Mouse (Mus musculus): ENCODE measurements around the gene Cox7a2.

Gene Cox7a2

GRCm38 (mm10) chr9:79735608-79736007, 24.1 kb downstream of the Cox7a2 start:
- no peak for DNase-seq (ENCODE audit: low read depth, low spot score)

GRCm38 (mm10) chr9:79730301-79730700, 29.4 kb downstream of the Cox7a2 start:
- DNase-seq (ENCODE audit: low read depth, low spot score): no peak

GRCm38 (mm10) chr9:79723090-79723489, 36.6 kb downstream of the Cox7a2 start:
- peak; percentile 35 for DNase-seq (ENCODE audit: low read depth, low spot score)

GRCm38 (mm10) chr9:79721056-79721455, 38.6 kb downstream of the Cox7a2 start:
- no peak for DNase-seq (ENCODE audit: low read depth, low spot score)

GRCm38 (mm10) chr9:79720143-79720542, 39.5 kb downstream of the Cox7a2 start:
- no peak for DNase-seq (ENCODE audit: low read depth, low spot score)

- no peak for DNase-seq (ENCODE audit: low read depth, low spot score)
Observed at GRCm38 (mm10) chr9:79719451-79719850, 40.2 kb downstream of the Cox7a2 start.

GRCm38 (mm10) chr9:79718481-79719370, 41.0 kb downstream of the Cox7a2 start, which contains the start of gene Col12a1:
Gene Col12a1 (minus strand): TSS chr9:79718831.
- no peak for DNase-seq (ENCODE audit: low read depth, low spot score)

GRCm38 (mm10) chr9:79717836-79718475, 41.7 kb downstream of the Cox7a2 start:
- no peak for DNase-seq (ENCODE audit: low read depth, low spot score)

- DNase-seq (ENCODE audit: low read depth, low spot score): peak; percentile 29
Observed at GRCm38 (mm10) chr9:79716909-79717835, 42.5 kb downstream of the Cox7a2 start.

GRCm38 (mm10) chr9:79716496-79716895, 43.2 kb downstream of the Cox7a2 start:
- DNase-seq (ENCODE audit: low read depth, low spot score): no peak

GRCm38 (mm10) chr9:79714471-79715045, 45.1 kb downstream of the Cox7a2 start:
- no peak for DNase-seq (ENCODE audit: low read depth, low spot score)
